Mouse (Mus musculus) C2C12 (cell line): ENCODE measurements around the gene Lmtk2.

Experiments used
- CEBPB ChIP-seq: IDR thresholded peaks from one replicate; pipeline ENCODE4 v1.6.1; 2011; ENCODE audit warnings: low read depth, mild to moderate bottlenecking, control low read depth, moderate library complexity
- CTCF ChIP-seq: IDR thresholded peaks from one replicate; pipeline ENCODE4 v1.5.1; 2011; ENCODE audit not compliant: control insufficient read depth, insufficient read depth, insufficient read length
- FOSL1 ChIP-seq: IDR thresholded peaks from one replicate; pipeline ENCODE4 v1.8.0; 2011; ENCODE audit warnings: mild to moderate bottlenecking, low read length; ENCODE audit not compliant: poor library complexity, insufficient read depth, severe bottlenecking
- MYOD1 ChIP-seq: IDR thresholded peaks from one replicate; pipeline ENCODE4 v1.6.1; 2011; ENCODE audit warnings: low read depth; ENCODE audit not compliant: control insufficient read depth, insufficient read length
- MYOG ChIP-seq: IDR thresholded peaks from one replicate; pipeline ENCODE4 v1.6.1; 2011; ENCODE audit not compliant: control insufficient read depth, insufficient read length; ENCODE audit errors: extremely low read depth
- USF1 ChIP-seq: IDR thresholded peaks from one replicate; pipeline ENCODE4 v1.6.1; 2011; ENCODE audit warnings: low read depth, mild to moderate bottlenecking, control low read depth, moderate library complexity

GRCm38 (mm10) chr5:144188422-144188821, 88.2 kb downstream of the Lmtk2 start:
- TF ChIP-seq CEBPB (no peak), CTCF (no peak), MYOG (no peak), FOSL1 (no peak), USF1 (no peak), MYOD1 (no peak)
